Mouse (Mus musculus) heart, embryonic 16.5 days (tissue): ENCODE results near the gene Vwf. TPM values are rescaled to one million over a fixed set of nuclear protein-coding genes. Genes with fewer than 3 reads are reported as not detected.

Experiments
- ATAC-seq: fragments of 200-750 bp; cut with Nextera tagmentation; replicated peaks from 2 replicates; pipeline ENCODE4 v1.8.0; 2017; ENCODE audit warnings: moderate number of reproducible peaks; ENCODE audit not compliant: insufficient read depth, low FRiP score; ENCODE audit errors: extremely low read depth
- H3K27ac ChIP-seq: fragments of 300-500 bp; sonication (generic); 2 replicates; pipeline ENCODE4 v1.5.1; 2014; ENCODE audit warnings: mild to moderate bottlenecking, low read length, control low read depth, moderate library complexity
- H3K27me3 ChIP-seq: fragments of 300-500 bp; sonication (generic); 2 replicates; pipeline ENCODE4 v1.6.1; 2014; ENCODE audit warnings: low read length, mixed read lengths; ENCODE audit not compliant: control insufficient read depth, insufficient read depth
- H3K36me3 ChIP-seq: fragments of 300-500 bp; sonication (generic); 2 replicates; pipeline ENCODE4 v1.6.1; 2014; ENCODE audit not compliant: control insufficient read depth, insufficient read depth
- H3K4me1 ChIP-seq: fragments of 300-500 bp; sonication (generic); 2 replicates; pipeline ENCODE4 v1.6.1; 2014; ENCODE audit warnings: low read length, mixed read lengths; ENCODE audit not compliant: control insufficient read depth, insufficient read depth
- H3K4me2 ChIP-seq: fragments of 300-500 bp; sonication (generic); 2 replicates; pipeline ENCODE4 v1.6.1; 2014; ENCODE audit warnings: low read depth, mild to moderate bottlenecking, control low read depth, low read length
- H3K4me3 ChIP-seq: fragments of 300-500 bp; sonication (generic); 2 replicates; pipeline ENCODE4 v1.5.1; 2014; ENCODE audit warnings: mild to moderate bottlenecking, control low read depth, low read length
- H3K9ac ChIP-seq: fragments of 300-500 bp; sonication (generic); 2 replicates; pipeline ENCODE4 v1.6.1; 2014; ENCODE audit warnings: low read length, control low read depth
- H3K9me3 ChIP-seq: fragments of 300-500 bp; sonication (generic); replicated peaks from 2 replicates; pipeline ENCODE4 v1.6.1; 2016; ENCODE audit warnings: low read length; ENCODE audit not compliant: control insufficient read depth
- WGBS: fragments of 180-500 bp; shearing (Covaris S2); extraction: QIAGEN DNeasy Blood & Tissue Kit; methylation state at CpG from one replicate; pipeline ENCODE4 v1.1.7; 2014; 5-methylcytosine and 5-hydroxymethylcytosine counted together
- polyA plus RNA-seq: library from polyadenylated mRNA; unstranded; fragments of >200 nt; fragmentation: Nextera tagmentation; extraction: Ambion mirVana; gene quantifications from 2 replicates; pipeline ENCODE4 v1.2.1, GENCODE M21; 2015

The Vwf gene
- polyA plus RNA-seq, 1 experiment from 2014 or later, result 27.1 TPM

GRCm38 (mm10) chr6:125687986-125688385 lies 141.4 kb downstream of the Vwf start:
- Histone ChIP-seq H3K4me3 (no peak overlapping the region), H3K4me1 (0 out of 2 replicates have a peak, but pooled peaks cover 3% of the 10 kb centered on the region), H3K27me3 (peaks cover 12% of the 10 kb centered on the region), H3K36me3 (no peaks in the 10 kb centered on the region), H3K27ac (no peak overlapping the region), H3K9ac (no peak overlapping the region), H3K9me3 (no peaks in the 10 kb centered on the region), H3K4me2 (no peak overlapping the region)
- ATAC-seq, result no peak
- 40% methylated on average over 1 of the region's 1 CpGs for whole genome bisulfite sequencing

GRCm38 (mm10) chr6:125690057-125690703 lies 143.6 kb downstream of the Vwf start, which contains the start of gene Ano2:
Gene Ano2 (plus strand): TSS chr6:125690419.
- Histone ChIP-seq H3K4me3 (peak within 1 kb of the TSS; percentile 31; the same call in 1 of the 2 replicates), H3K27ac (no peak within 1 kb of the TSS), H3K27me3 (peaks cover 12% of the 10 kb centered on the region), H3K4me2 (peak within 1 kb of the TSS; percentile 55), H3K4me1 (0 out of 2 replicates have a peak, but pooled peaks cover 3% of the 10 kb centered on the region), H3K9me3 (no peaks in the 10 kb centered on the region), H3K36me3 (no peaks in the 10 kb centered on the region), H3K9ac (no peak within 1 kb of the TSS)
- 5% methylated on average over 20 of the region's 20 CpGs for WGBS
- 0 out of 2 replicates have a peak, but pooled peaks have one; percentile 23 for ATAC-seq

- ATAC-seq, result no peak
- H3K4me2 ChIP-seq, result no peak overlapping the region
These were observed 154.6 kb downstream of the Vwf start for GRCm38 (mm10) chr6:125701146-125701545.

GRCm38 (mm10) chr6:125711261-125711660 lies 164.7 kb downstream of the Vwf start:
- no peak for ATAC-seq
- Histone ChIP-seq H3K9ac (no peak overlapping the region), H3K27ac (no peak overlapping the region), H3K27me3 (no peaks in the 10 kb centered on the region), H3K9me3 (no peaks in the 10 kb centered on the region), H3K4me3 (no peak overlapping the region), H3K36me3 (no peaks in the 10 kb centered on the region), H3K4me2 (no peak overlapping the region), H3K4me1 (no peaks in the 10 kb centered on the region)
- 81% methylated on average over 16 of the region's 16 CpGs for WGBS

More at GRCm38 (mm10) chr6:125701146-125701545, 154.6 kb downstream of the Vwf start:
- no peaks in the 10 kb centered on the region for H3K4me1 ChIP-seq
- H3K27me3 ChIP-seq, result no peaks in the 10 kb centered on the region
- H3K36me3 ChIP-seq, result no peaks in the 10 kb centered on the region
- no peak overlapping the region for H3K4me3 ChIP-seq
- H3K9ac ChIP-seq, result no peak overlapping the region
- H3K27ac ChIP-seq, result no peak overlapping the region
- 79% methylated on average over 2 of the region's 2 CpGs for WGBS
- peaks cover 2% of the 10 kb centered on the region; the same call in 1 of the 2 replicates for H3K9me3 ChIP-seq

- ATAC-seq, result no peak
- Histone ChIP-seq H3K4me2 (no peak overlapping the region), H3K4me3 (no peak overlapping the region), H3K4me1 (no peaks in the 10 kb centered on the region), H3K36me3 (no peaks in the 10 kb centered on the region), H3K27ac (no peak overlapping the region), H3K27me3 (no peaks in the 10 kb centered on the region), H3K9me3 (no peaks in the 10 kb centered on the region), H3K9ac (no peak overlapping the region)
- WGBS, result 69% methylated on average over 2 of the region's 2 CpGs
These were observed 179.8 kb downstream of the Vwf start for GRCm38 (mm10) chr6:125726408-125726807.

- no peak overlapping the region for H3K9ac ChIP-seq
- no peak for ATAC-seq
- H3K4me1 ChIP-seq, result no peaks in the 10 kb centered on the region
- no peaks in the 10 kb centered on the region for H3K36me3 ChIP-seq
- no peak overlapping the region for H3K27ac ChIP-seq
- H3K27me3 ChIP-seq, result no peaks in the 10 kb centered on the region
- H3K4me2 ChIP-seq, result no peak overlapping the region
- no peaks in the 10 kb centered on the region for H3K9me3 ChIP-seq
- H3K4me3 ChIP-seq, result no peak overlapping the region
- 64% methylated on average over 5 of the region's 5 CpGs for WGBS
These were observed 180.9 kb downstream of the Vwf start for GRCm38 (mm10) chr6:125727484-125727911.

- H3K9ac ChIP-seq, result no peak overlapping the region
- ATAC-seq, result no peak
- no peaks in the 10 kb centered on the region for H3K4me1 ChIP-seq
- H3K9me3 ChIP-seq, result no peaks in the 10 kb centered on the region
- H3K4me3 ChIP-seq, result no peak overlapping the region
- 70% methylated on average over 6 of the region's 6 CpGs for WGBS
- no peaks in the 10 kb centered on the region for H3K36me3 ChIP-seq
- no peaks in the 10 kb centered on the region for H3K27me3 ChIP-seq
- no peak overlapping the region for H3K27ac ChIP-seq
- H3K4me2 ChIP-seq, result no peak overlapping the region
These were observed 182.9 kb downstream of the Vwf start for GRCm38 (mm10) chr6:125729471-125729870.

GRCm38 (mm10) chr6:125729986-125730535 lies 183.5 kb downstream of the Vwf start:
- Histone ChIP-seq H3K27ac (no peak overlapping the region), H3K4me2 (no peak overlapping the region), H3K4me1 (no peaks in the 10 kb centered on the region), H3K27me3 (no peaks in the 10 kb centered on the region), H3K36me3 (no peaks in the 10 kb centered on the region), H3K9ac (no peak overlapping the region), H3K4me3 (no peak overlapping the region), H3K9me3 (no peaks in the 10 kb centered on the region)
- 61% methylated on average over 11 of the region's 11 CpGs for WGBS
- no peak for ATAC-seq
